Mouse (Mus musculus) layer of hippocampus, adult 2 months (tissue): ENCODE measurements around the gene Wnt3a. TPM values are rescaled to one million over a fixed set of nuclear protein-coding genes. Genes with fewer than 3 reads are reported as not detected.
A peak's percentile ranks its signal among the peaks of the same experiment; 100 is the strongest.

Experiments
- DNase-seq, 2 experiments: peaks; one replicate each; pipeline ENCODE4 v3.0.0; 2022; ENCODE audit warnings: low spot score in 2 of 2
- H3K27ac ChIP-seq: fragments of 200-600 bp; 2 replicates; pipeline ENCODE4 v1.8.1; 2022
- H3K4me3 ChIP-seq: fragments of 200-600 bp; 2 replicates; pipeline ENCODE4 v1.8.1; 2022; ENCODE audit warnings: mild to moderate bottlenecking
- CTCF ChIP-seq: fragments of 200-600 bp; conservative IDR thresholded peaks from 2 replicates; pipeline ENCODE4 v1.8.1; 2022; ENCODE audit warnings: antibody characterized with exemption, mild to moderate bottlenecking, moderate library complexity
- total RNA-seq, 2 experiments: library from RNA; stranded (reverse); gene quantifications; 2 replicates each; pipeline ENCODE4 v1.2.3; 2021

The Wnt3a gene
- total RNA-seq, 2 experiments from 2014 or later: 0.13 TPM; not detected in 1

GRCm38 (mm10) chr11:59266727-59267126 lies 23.8 kb downstream of the Wnt3a start:
- Histone ChIP-seq H3K4me3 (no peak overlapping the region), H3K27ac (no peak overlapping the region)
- DNase-seq: no peak
- no peak for TF ChIP-seq CTCF

GRCm38 (mm10) chr11:59265154-59265813 lies 25.3 kb downstream of the Wnt3a start:
- no peak for DNase-seq
- Histone ChIP-seq H3K27ac (no peak overlapping the region), H3K4me3 (no peak overlapping the region)
- no peak for TF ChIP-seq CTCF

- no peak for TF ChIP-seq CTCF
- DNase-seq: no peak
- Histone ChIP-seq H3K27ac (no peak overlapping the region), H3K4me3 (peak overlapping the region; percentile 55)
Observed at GRCm38 (mm10) chr11:59264593-59264992, 26.0 kb downstream of the Wnt3a start.

GRCm38 (mm10) chr11:59263870-59264563 lies 26.5 kb downstream of the Wnt3a start:
- TF ChIP-seq CTCF: peak; percentile 60
- Histone ChIP-seq H3K4me3 (peak overlapping the region; percentile 55), H3K27ac (peak overlapping the region; percentile 51; the same call in 1 of the 2 replicates)
- peak; percentile 25 to 41 for DNase-seq

GRCm38 (mm10) chr11:59262308-59262707 lies 28.2 kb downstream of the Wnt3a start:
- H3K27ac ChIP-seq: no peak overlapping the region
- H3K4me3 ChIP-seq: no peak overlapping the region
- no peak for DNase-seq
- TF ChIP-seq CTCF: no peak

GRCm38 (mm10) chr11:59260706-59261493 lies 29.7 kb downstream of the Wnt3a start:
- no peak overlapping the region for H3K4me3 ChIP-seq
- no peak overlapping the region for H3K27ac ChIP-seq
- no peak for DNase-seq
- TF ChIP-seq CTCF: no peak

GRCm38 (mm10) chr11:59259647-59260046 lies 30.9 kb downstream of the Wnt3a start:
- Histone ChIP-seq H3K27ac (no peak overlapping the region), H3K4me3 (no peak overlapping the region)
- TF ChIP-seq CTCF: no peak
- no peak for DNase-seq

GRCm38 (mm10) chr11:59248101-59248500 lies 42.5 kb downstream of the Wnt3a start:
- DNase-seq: no peak
- TF ChIP-seq CTCF: no peak
- H3K4me3 ChIP-seq: no peak overlapping the region
- no peak overlapping the region for H3K27ac ChIP-seq

- Histone ChIP-seq H3K27ac (no peak overlapping the region), H3K4me3 (no peak overlapping the region)
- DNase-seq: no peak
- no peak for TF ChIP-seq CTCF
Observed at GRCm38 (mm10) chr11:59243856-59244255, 46.7 kb downstream of the Wnt3a start.

GRCm38 (mm10) chr11:59241841-59242240 lies 48.7 kb downstream of the Wnt3a start:
- no peak overlapping the region for H3K4me3 ChIP-seq
- H3K27ac ChIP-seq: no peak overlapping the region
- DNase-seq: no peak
- TF ChIP-seq CTCF: no peak

GRCm38 (mm10) chr11:59239796-59240195 lies 50.8 kb downstream of the Wnt3a start:
- DNase-seq: no peak
- Histone ChIP-seq H3K27ac (no peak overlapping the region), H3K4me3 (no peak overlapping the region)
- TF ChIP-seq CTCF: no peak

GRCm38 (mm10) chr11:59239428-59239785 lies 51.1 kb downstream of the Wnt3a start:
- no peak for DNase-seq
- no peak for TF ChIP-seq CTCF
- Histone ChIP-seq H3K4me3 (no peak overlapping the region), H3K27ac (no peak overlapping the region)
